Mouse (Mus musculus) left cerebral cortex, adult 18-20 months (tissue): ENCODE results near the gene Sirpa. TPM values are rescaled to one million over a fixed set of nuclear protein-coding genes. Genes with fewer than 3 reads are reported as not detected.

Experiments
- DNase-seq, 2 experiments: peaks; one replicate each; pipeline ENCODE4 v3.0.0; 2021 to 2022; ENCODE audit warnings: low spot score in 2 of 2, mixed read lengths in 1 of 2
- long read RNA-seq, 2 experiments: library from polyadenylated mRNA; stranded (forward); transcript quantifications; one replicate each; pipeline ENCODE4 v2.0.0; 2021
- total RNA-seq, 2 experiments: library from RNA; stranded (reverse); gene quantifications; 2 replicates each; pipeline ENCODE4 v1.2.3; 2021

Gene Sirpa
- total RNA-seq, result 100 to 1,000 TPM; 370 to 383 TPM
- long read RNA-seq, experiment 1, transcript Sirpa-201 (8 exons, 3,644 nt), result minor isoform, 29 of 407 reads
- long read RNA-seq, experiment 1, transcript Sirpa-214 (9 exons, 3,812 nt), result minor isoform, 31 of 407 reads
- long read RNA-seq, experiment 1, transcript Sirpa-209 (6 exons, 876 nt), result minor isoform, 25 of 407 reads
- long read RNA-seq, experiment 1, transcript Sirpa-203 (8 exons, 3,982 nt), result major isoform, 212 of 407 reads
- long read RNA-seq, experiment 1, partial matches to known transcripts, result 75 of 407 reads
- long read RNA-seq, experiment 1, other reads (novel, unspliced or antisense), result 30 of 407 reads
- long read RNA-seq, experiment 2, transcript Sirpa-203 (8 exons, 3,982 nt), result major isoform, 150 of 291 reads
- long read RNA-seq, experiment 2, transcript Sirpa-209 (6 exons, 876 nt), result minor isoform, 10 of 291 reads
- long read RNA-seq, experiment 2, transcript Sirpa-201 (8 exons, 3,644 nt), result minor isoform, 17 of 291 reads
- long read RNA-seq, experiment 2, transcript Sirpa-214 (9 exons, 3,812 nt), result minor isoform, 15 of 291 reads
- long read RNA-seq, experiment 2, partial matches to known transcripts, result 80 of 291 reads
- long read RNA-seq, experiment 2, other reads (novel, unspliced or antisense), result 15 of 291 reads

DNA sequence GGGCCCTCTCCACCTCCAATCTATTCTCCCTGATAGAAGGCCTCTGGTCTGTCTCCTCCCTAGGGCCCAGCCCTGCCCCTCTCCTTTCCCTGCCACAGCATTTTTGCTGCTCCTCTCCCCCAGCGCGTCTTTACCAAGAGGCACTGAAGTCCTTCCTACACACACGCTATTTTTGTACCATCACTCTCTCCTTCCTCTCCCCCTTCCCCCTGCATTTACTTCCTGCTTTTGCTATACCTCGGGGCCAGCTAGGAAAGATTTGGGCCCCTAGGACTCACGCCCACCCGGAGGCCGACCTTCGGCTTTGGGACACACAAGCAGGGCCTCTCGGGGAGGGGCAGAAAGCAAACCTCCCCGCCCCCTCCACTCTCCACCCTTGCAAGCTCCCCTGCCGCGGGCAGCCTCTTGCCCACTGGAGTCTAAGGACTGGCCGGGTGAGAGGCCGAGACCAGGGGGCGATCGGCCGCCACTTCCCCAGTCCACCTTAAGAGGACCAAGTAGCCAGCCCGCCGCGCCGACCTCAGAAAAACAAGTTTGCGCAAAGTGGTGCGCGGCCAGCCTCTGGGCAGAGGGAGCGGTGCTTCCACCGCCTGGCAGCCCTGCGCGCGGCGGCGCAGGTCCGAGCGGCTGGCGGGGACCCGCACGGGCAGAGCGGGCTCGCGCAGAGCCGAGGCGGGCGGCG, at the start of gene Sirpa:
Sirpa (plus strand) TSS at position 377 of the 682 bp plus-strand sequence.
- DNase-seq, result peak; percentile 65 to 73

DNA sequence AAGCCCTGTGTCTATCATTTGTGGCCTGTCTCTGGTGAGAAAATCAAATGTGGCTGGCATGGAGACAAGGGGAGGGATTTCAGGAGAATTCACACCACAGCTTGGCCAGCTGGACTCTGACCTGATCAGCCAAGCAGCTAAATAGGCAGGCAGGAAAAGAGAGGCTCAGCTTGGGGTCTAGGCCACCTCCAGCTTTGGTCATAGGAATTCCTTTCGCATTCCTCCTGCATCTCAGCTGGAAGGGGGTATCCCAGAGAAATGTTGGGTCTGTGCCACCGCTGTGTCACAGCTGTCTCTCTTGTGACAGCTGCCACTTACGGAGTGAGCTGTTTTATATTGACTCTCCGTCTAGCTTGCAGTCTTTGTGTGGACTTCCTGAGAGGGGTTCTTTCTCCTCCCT, 48.2 kb upstream of the Sirpa start:
- no peak for DNase-seq

DNA sequence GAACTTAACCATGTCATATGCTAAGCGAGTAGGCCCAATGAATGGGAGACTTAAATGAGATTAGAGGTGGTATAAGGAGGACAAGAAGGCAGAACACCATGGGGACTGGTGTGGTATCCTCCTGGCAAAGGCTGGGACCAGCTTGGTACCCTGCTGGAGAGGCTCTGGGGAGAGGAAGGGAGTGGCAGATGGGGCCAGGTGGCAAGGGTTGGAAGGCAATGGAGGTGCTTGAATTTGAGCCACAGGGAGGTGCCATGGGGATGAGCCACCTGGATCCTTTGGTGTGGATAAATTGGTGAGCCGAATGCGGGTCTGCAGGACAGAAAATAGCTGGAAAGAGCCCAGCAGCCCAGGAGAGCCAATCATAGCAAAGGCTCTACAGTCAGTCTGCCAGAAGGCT, 47.7 kb upstream of the Sirpa start:
- no peak for DNase-seq

DNA sequence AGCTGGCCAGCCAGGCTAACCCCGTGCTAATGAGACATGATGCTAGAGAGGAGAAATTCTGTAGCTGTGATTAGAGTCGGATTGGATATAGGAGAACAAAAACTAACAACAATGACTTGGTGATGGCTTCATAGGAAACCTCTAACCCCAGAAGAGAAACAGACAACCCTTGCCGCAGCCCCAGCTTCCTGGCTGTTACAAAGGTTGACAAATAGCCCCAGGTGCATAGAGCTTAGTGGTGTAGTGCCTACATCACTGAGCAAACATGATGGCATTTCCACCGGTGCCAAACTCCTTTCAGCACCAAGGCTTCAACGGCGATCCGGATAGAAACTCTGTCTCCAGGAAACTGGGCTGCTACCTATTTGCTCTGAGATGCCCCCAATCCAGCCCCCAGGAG, 47.0 kb upstream of the Sirpa start:
- DNase-seq, result no peak

DNA sequence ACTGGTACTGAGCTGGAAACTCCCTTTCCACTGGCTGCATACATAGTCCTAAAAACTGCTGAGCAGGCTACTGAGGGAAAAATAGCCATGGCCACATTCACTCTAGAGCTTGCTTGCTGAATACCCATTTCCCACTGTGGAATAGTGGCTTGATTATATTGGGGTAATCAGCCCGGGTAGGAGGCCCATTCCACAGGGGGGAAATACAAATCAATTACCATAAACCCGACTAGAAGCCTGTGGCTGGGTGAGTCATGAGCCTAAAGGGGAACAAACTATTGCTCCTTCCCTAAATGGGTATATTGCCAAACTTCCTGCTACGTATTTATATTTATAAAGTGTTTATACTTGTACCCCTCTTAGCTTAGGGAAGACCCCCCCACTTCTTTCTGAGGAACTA, 45.9 kb upstream of the Sirpa start:
- no peak for DNase-seq

DNA sequence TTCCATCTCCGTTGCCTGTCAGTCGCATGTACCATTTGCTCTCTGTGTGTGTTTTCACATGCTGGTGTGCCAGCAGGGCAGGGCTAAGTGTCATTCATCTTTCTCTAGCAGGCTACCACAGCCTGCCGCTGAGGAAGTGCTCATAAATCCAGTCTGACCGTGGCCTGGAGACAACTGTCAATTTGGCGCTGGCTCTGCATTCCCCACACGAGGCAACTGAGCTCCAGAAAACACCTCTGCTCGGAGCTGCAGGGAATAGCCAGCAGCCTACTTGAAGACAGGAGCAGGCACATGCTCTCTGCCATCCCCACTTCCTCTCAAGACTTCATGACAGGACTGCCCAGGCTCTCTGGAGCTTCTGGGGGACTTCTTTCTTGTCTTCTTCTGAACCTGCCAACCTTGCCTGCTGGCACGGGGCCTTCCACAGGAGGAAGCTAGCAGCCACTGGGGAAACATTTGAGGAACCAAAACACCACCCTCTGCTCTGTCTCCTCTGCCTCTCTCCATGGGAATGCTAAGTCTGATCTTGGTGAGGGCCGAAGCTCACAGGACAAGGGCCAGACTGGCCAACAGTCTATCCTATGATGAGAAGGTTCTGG, 43.0 kb upstream of the Sirpa start:
- DNase-seq, result peak in 1 of 2 experiments; percentile 26

DNA sequence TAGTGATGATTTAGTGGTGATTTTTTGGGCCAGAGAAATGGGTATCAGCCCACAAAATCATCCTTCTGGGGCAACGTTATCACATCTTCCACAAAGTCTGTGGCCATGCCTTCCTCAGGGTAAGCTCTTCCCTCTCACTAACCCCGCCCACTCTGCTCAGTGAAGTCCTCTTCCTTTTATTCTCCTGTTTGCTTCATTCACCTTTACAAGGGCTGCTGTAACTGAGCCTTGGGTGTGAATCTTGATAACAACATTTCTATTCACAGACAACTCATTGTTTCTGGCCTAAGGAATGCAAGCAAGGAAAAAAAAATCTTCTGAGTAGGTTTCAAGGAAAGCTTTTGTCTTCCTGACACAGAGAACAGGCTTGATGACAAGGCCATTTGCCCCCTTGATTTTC, 41.9 kb upstream of the Sirpa start:
- DNase-seq, result no peak

DNA sequence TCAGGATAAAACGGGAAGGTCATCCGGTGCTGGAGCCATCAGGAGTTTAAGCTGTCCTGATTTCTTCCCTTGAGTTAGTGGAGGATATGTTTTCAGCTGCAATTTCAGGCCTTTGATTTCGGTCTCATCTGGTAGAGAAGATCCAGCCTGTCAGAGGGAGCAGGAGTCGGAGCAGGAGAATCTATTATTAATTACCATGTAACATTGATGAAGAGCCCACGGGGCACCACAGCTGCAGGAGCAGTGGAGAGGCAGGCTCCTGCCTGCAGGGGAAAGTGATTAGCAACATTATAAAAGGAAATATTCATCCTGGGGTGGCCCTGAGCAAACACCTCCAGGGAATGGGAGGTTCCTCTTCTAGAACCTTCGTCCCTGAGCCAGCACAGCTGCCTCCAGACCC, 36.6 kb upstream of the Sirpa start:
- no peak for DNase-seq

DNA sequence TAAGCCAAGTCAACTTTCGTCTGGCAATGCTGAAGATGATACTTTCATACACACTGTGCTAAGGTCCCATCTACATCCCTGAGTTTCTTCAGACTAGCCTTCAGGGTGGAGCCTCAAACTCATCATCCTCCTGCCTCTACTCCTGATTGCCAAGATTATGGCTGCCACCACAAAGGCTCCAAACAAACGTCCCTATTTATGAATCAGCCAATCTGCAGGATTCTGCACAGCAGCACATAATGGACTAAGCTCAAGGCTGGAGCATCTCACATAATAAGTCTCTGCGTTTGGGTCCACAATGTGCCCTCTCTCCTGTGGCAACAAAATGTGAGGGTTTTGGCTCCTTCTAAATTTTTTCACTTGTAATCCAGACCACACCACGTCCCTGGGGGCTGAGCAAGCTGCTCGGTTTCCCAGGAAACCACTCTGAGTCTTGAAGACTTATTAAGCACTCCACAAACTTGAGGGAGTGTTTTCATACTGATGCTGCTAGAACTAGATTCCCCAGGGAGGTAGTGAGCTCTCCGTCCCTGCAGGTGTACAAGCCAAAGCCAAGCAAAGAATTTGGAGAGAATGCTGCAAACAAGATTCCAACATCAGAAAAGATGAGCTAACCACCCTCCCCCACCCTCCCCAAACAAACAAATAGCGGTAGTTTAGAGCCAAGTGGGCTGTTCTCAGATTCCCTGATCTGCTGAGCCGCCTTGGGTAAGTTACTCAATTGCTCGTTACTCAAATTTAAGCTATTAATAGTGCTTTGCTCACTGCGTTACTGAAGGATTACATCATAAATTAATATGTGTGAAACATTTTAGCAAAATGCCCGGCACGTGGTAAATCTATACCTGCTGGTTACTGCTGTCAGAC, 34.4 kb upstream of the Sirpa start:
- DNase-seq, result no peak

DNA sequence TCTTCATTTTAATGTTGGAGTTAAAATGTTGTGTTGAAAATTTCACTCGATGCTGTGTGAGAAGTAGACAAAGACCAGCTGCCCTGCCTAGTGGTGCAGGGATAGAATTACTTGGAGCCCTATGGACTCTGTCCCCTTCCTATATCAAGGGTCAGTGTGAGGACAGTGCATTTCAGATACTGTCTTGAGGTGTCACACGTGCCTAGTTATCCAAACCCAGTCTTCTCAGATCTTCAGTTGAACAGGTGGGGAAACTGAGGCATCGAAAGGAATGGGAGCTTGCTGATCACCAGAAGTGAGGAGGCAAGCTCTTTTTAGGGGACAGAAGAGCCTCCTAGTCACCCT, 33.8 kb upstream of the Sirpa start:
- no peak for DNase-seq

DNA sequence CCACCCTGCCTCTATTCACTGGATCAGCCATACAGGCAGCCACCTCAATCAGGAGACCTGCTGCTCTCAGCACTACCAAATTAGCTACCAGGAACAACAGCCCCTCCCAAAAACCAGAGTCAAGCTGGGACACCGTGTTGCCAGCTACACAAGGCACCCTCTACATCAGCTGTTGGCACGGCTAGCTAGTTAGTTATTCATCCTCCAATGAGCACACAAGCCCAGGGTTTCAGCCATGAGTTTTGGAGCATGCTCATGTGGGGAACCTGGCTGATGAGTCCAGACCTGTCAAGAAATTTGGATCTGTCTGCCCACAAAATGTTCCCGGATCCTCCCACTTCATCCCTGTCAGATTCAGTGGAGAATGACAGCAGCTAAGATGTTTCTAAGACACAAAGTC, 30.8 kb upstream of the Sirpa start:
- peak in 1 of 2 experiments; percentile 51 for DNase-seq

DNA sequence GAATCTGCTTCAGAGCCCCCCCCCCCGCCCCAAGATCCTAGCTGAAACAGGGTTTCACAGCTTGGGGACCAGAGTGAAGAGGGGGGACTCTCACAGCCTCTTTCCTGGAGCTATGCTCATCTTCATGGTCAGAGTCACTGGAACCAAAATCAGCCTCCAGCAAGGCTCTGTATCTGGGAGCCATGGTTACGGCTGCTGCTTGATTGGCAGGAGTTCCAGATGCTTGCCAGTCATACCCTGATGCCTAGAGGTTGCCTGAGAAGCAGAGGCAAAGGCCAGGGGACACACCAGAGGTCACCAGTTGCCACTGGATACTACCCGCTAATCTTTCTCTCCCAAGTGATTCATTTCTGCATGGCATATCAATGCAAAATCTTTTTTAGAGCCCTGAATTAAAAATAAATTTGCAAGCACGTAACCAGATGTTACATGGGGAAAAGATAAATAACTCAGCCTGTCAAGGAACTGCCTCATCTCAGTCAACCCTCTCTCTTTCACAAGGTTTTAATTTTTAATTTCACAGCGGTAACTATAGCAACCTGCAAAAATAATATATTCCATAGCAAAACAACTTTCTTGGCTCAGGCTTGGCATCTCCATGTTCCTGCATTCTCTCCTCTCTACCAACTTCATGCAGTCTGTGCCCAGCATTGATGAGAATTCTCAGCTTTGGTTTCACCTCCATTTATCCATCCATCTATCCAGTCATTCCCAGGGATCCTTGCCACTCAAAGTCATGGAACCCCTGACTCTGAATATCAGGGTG, 28.5 kb upstream of the Sirpa start:
- no peak for DNase-seq

DNA sequence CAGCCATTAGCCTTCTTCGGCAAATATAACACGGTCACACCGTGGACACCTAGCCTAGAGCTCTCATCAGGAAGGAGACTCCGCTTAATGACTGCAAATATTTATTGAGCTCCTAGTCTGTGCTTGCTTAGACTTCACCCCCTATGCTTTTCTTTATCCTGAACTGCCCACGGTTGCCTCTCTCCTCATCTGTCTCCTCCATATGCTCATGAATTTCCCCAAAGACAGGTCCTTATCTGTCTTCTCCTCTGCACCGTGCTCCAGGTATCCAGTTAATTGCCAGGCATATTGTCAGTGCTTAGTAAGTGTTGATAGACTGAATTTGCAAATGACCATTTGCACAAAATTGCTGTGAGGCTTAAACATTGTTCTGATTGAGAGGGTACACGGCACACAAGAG, 23.5 kb upstream of the Sirpa start:
- DNase-seq, result no peak

DNA sequence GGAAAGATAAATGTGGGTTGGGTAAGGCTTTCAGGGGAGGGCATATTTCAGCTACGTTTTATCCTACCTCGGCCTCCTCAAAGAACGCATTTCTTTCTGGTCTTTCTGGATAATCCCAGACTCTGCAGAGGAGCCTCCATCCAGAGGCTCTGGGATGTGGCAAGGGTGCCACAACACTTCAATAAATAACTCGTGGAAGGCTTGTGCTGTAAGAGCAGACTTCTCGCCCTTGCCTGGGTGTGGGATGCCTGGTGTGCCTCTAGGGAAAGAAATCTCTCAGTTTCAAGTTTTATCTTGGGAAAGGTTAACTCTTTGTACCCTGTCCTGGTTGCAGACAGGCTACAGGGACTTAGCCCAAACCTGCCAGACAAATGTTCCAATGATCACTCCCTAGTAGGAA, 23.1 kb upstream of the Sirpa start:
- DNase-seq, result no peak

DNA sequence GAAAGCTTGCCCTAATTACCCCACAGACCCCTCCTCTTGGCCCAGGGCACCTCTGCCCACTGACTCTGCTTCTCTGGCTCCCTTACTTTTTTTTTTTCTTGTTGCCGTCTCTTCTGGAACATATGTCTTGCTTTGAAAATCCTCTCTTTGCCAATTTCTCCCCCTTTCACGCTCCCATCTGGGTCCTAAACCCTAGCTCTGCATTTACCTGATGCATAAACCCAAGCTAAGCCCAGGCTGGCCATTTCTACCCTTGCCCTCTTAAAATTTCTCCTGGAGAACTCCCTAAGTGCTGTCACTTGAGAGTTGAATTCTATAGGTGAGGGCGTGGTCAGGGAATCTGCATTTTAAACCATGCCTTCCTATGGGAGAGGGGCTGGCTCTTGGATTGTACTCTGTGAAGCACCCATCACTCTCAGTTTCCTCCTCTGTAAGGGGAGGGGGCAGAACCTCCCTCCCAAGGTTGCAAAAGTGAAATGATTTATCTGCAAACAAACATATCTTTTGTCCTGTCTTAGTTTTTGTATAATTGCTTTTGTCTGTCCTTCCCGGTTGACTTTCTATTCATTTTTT, 18.8 kb upstream of the Sirpa start:
- DNase-seq, result no peak

DNA sequence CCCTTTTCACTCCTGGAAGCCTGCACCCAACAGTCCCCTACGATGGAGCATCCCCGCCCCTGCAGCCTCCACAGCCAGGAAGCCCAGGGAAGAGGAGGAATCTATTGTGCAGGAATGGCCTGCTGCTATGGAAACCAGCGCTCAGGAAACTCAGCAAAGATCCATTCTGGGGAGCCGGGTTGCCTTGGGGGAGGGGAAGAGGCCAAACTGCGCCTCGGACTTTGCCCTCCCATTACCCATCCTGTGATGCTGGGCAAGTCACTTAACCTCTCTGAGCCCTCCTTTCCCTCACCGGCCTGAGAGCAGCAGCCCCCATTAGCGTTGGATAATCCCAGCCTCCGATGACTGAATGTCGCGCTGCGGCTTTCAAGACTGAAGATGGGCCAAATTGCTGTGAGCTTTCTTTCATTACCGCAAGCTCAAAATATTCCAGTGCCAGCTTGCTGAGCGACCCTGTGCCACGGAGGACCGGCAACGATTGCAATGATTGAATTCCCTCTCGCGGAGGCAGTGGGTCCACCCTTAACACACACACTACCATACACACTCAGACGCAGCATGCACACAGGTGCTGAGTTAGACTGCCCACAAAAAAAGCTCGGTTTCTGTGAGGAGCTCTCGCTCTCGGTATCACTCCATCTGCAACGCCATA, 18.1 kb upstream of the Sirpa start:
- peak; percentile 63 to 84 for DNase-seq

DNA sequence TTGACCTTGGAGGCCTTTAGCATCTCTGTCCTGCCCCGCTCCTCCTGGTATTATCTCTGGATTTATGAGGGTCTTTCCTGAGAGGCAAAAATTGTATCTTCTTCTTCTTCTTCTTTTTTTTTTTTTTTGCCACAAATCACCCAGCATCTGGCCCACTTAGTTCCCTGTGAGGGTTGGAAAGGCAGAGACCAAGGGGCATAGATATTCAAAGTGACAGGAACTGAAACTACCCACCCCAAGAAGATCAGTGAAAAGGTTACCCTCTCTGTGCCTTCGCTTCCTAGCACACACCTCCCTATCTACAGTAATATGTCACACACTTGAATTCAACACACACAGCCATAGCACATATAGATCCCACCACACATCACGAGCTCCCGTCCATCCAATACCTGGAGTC, 17.5 kb upstream of the Sirpa start:
- DNase-seq, result no peak

DNA sequence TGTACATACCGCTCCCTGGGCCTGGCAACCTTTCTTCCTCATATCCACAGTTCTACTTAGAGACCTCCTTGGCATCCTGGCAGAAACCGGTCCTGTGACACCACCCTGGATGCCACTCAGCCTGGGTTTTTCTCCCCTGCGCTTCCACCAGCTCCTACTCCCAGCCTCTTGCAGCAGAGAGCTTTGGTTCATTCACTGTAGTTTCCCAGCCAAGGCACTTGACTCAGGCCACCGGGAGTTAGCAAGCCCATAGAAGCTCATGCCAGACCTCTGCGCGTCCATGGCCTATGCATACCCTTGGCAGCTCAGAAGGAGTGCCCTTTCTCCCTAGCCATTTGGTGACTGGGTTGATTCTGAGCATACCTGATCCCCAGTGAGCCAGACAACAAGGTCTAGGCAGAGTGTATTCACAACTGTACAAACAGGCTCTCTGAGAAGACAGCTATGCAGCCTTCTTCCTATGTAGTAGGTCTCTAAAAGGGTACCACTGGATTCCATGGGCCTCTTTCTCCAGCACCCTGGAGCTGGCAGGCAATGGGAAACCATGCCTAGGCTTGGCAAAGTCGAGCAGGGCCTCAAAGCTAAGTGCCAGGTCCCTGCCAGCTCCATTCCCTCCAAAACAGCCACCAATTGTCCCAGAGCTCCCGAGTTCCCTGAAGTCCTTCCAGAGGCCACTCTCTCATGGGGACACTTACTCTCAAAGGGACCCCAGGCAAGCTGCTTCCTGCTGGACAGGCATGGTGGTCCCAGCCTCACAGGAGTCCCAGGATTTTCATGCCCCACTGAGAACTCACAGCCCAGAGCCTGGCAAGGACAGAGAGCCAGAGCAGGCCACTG, 15.8 kb upstream of the Sirpa start:
- DNase-seq, result no peak
